Mouse (Mus musculus) forebrain, embryonic 14.5 days (tissue): ENCODE measurements around the gene Fstl3. TPM values are rescaled to one million over a fixed set of nuclear protein-coding genes. Genes with fewer than 3 reads are reported as not detected.

ENCODE experiments used
- ATAC-seq: fragments of 200-750 bp; cut with Nextera tagmentation; 2 replicates; pipeline ENCODE4 v1.8.0; 2017; ENCODE audit warnings: mild to moderate bottlenecking, moderate library complexity
- DNase-seq: peaks from one replicate; pipeline ENCODE4 v3.0.0-alpha.2; 2015; ENCODE audit warnings: low spot score
- H3K27ac ChIP-seq: fragments of 300-500 bp; sonication (generic); 2 replicates; pipeline ENCODE4 v1.5.1; 2014; ENCODE audit warnings: low read depth, mild to moderate bottlenecking, control low read depth, low read length, moderate library complexity
- H3K27me3 ChIP-seq: fragments of 300-500 bp; sonication (generic); replicated peaks from 2 replicates; pipeline ENCODE4 v1.6.1; 2014; ENCODE audit warnings: low read length, control low read depth, mixed read lengths; ENCODE audit not compliant: control insufficient read depth, insufficient read depth
- H3K36me3 ChIP-seq: fragments of 300-500 bp; sonication (generic); 2 replicates; pipeline ENCODE4 v1.6.1; 2014; ENCODE audit warnings: low read length, control low read depth; ENCODE audit not compliant: control insufficient read depth, insufficient read depth
- H3K4me1 ChIP-seq: fragments of 300-500 bp; sonication (generic); 2 replicates; pipeline ENCODE4 v1.6.1; 2014; ENCODE audit warnings: antibody characterized with exemption, low read length, control low read depth; ENCODE audit not compliant: control insufficient read depth, insufficient read depth
- H3K4me2 ChIP-seq: fragments of 300-500 bp; sonication (generic); 2 replicates; pipeline ENCODE4 v1.6.1; 2014; ENCODE audit warnings: mild to moderate bottlenecking, control low read depth, low read length
- H3K4me3 ChIP-seq: fragments of 300-500 bp; sonication (generic); 2 replicates; pipeline ENCODE4 v1.5.1; 2014; ENCODE audit warnings: low read depth, low read length, control low read depth
- H3K9ac ChIP-seq: fragments of 300-500 bp; sonication (generic); 2 replicates; pipeline ENCODE4 v1.6.1; 2014; ENCODE audit warnings: mild to moderate bottlenecking, low read length, control low read depth, moderate library complexity
- H3K9me3 ChIP-seq: fragments of 300-500 bp; sonication (generic); replicated peaks from 2 replicates; pipeline ENCODE4 v1.6.1; 2016; ENCODE audit warnings: low read length, control low read depth, mixed read lengths; ENCODE audit not compliant: control insufficient read depth
- WGBS: fragments of 180-500 bp; shearing (Covaris S2); extraction: QIAGEN DNeasy Blood & Tissue Kit; methylation state at CpG from one replicate; pipeline ENCODE4 v1.1.7; 2014; 5-methylcytosine and 5-hydroxymethylcytosine counted together
- polyA plus RNA-seq: library from polyadenylated mRNA; unstranded; fragments of >200 nt; fragmentation: Nextera tagmentation; extraction: Ambion mirVana; gene quantifications from 2 replicates; pipeline ENCODE4 v1.2.1, GENCODE M21; 2014

The Fstl3 gene
- polyA plus RNA-seq, 1 experiment from 2014 or later: 0.58 TPM

DNA sequence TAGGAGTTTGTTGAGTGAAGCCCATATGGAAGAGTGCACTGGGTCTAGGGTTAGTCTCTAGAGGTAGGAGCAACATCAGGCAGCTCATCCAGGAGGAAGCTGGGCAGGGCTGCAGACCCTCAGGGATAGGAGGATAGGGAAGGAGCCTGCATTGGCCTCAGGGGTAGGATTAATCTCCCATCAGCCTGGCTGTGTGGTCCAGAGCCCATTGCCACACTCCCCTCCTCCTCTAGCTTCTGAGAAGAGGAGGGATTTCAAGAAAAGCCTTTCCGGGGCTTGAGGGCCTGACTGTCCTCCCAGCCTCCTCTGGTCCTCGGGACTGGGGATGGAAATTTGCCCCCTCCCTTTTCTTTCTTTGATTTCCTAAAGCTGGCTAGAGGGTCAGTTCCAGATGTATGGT is 2.1 kb downstream of the Fstl3 start:
- H3K27me3 ChIP-seq: peaks cover 37% of the 10 kb centered on the region
- H3K9me3 ChIP-seq: no peaks in the 10 kb centered on the region
- no peaks in the 10 kb centered on the region for H3K36me3 ChIP-seq
- H3K9ac ChIP-seq: no peak overlapping the region
- H3K4me2 ChIP-seq: no peak overlapping the region
- ATAC-seq: no peak
- DNase-seq: no peak
- no peak overlapping the region for H3K4me3 ChIP-seq
- 11% methylated on average over 2 of the region's 2 CpGs for WGBS
- peaks cover 9% of the 10 kb centered on the region for H3K4me1 ChIP-seq
- H3K27ac ChIP-seq: no peak overlapping the region

DNA sequence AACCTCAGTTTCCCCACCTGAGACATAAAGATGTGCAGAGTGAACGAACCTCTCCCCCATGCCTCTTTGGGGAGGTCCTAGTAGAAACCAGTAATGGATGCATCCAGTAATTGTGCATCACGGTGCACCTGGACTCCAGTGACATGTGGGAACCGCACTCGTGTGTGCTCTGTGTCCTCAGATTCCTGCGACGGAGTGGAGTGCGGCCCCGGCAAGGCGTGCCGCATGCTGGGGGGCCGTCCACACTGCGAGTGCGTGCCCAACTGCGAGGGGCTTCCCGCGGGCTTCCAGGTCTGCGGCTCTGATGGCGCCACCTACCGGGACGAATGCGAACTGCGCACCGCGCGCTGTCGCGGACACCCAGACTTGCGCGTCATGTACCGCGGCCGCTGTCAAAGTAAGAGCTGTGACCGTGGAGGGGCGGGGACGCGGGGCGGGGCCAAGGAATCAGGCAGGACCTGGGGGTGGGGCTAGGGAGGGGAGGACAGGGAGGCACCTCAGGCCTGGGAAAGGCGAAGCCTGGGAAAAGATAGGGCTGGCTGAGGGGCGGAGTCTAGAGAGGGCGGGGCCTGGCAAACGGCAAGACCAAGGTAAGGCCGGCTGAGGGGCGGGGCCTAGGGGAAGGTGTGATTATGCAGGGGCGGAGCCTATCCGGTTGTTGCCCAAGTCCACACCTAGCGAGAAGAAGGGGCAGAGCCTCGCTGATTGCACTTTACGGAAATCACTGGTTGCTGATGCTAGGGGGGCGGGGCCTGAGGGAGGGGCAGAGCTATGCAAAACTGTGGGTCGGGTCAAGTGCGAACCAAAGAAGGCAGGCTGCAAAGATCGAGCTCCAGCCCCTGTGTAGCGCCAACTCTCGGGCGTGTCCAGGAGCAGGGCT is 3.0 kb downstream of the Fstl3 start:
- Histone ChIP-seq H3K27ac (no peak overlapping the region), H3K9ac (no peak overlapping the region), H3K9me3 (no peaks in the 10 kb centered on the region), H3K4me3 (peak overlapping the region; percentile 21), H3K4me1 (peaks cover 9% of the 10 kb centered on the region), H3K4me2 (peak overlapping the region; percentile 61), H3K27me3 (peaks cover 37% of the 10 kb centered on the region), H3K36me3 (no peaks in the 10 kb centered on the region)
- WGBS: 2% methylated on average over 55 of the region's 55 CpGs
- ATAC-seq: peak; percentile 93
- DNase-seq: peak; percentile 92

DNA sequence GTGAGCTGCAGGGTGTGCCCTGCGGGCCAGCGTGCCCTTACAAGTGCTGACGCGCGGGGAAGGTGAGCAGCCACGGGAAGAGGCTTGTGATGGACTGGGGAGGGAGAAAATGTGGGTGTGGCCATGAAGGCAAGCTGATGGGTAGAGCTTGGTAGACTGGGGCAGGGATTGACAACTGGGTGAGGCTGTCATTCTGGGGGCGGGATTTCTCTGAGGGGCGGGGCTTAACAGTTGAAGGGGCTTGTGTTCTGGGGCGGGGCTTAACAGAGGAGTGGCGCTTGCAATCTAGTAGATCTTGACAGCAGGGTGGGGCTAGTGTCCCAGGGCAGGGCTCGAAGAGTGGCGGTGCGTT is 3.6 kb downstream of the Fstl3 start:
- no peaks in the 10 kb centered on the region for H3K36me3 ChIP-seq
- no peak overlapping the region for H3K9ac ChIP-seq
- H3K4me2 ChIP-seq: peak overlapping the region; percentile 61
- H3K27ac ChIP-seq: no peak overlapping the region
- peaks cover 9% of the 10 kb centered on the region for H3K4me1 ChIP-seq
- peak; percentile 62 for DNase-seq
- 2% methylated on average over 13 of the region's 13 CpGs for WGBS
- peak overlapping the region; percentile 21 for H3K4me3 ChIP-seq
- ATAC-seq: no peak
- no peaks in the 10 kb centered on the region for H3K9me3 ChIP-seq
- H3K27me3 ChIP-seq: peaks cover 37% of the 10 kb centered on the region

DNA sequence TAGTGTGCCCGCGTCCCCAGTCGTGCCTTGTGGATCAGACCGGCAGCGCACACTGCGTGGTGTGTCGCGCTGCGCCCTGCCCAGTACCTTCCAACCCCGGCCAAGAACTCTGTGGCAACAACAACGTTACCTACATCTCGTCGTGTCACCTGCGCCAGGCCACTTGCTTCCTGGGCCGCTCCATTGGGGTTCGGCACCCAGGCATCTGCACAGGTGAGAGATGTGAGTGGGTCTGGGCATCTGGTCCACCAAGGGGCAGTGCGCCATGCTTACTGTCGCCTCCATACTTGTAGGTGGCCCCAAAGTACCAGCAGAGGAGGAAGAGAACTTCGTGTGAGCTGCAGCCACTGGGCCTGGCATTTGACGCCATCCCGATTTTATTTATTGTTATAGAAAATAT is 4.1 kb downstream of the Fstl3 start:
- peaks cover 9% of the 10 kb centered on the region for H3K4me1 ChIP-seq
- H3K9me3 ChIP-seq: no peaks in the 10 kb centered on the region
- H3K9ac ChIP-seq: no peak overlapping the region
- no peak overlapping the region for H3K27ac ChIP-seq
- ATAC-seq (peak; percentile 0; the same call in 1 of the 2 replicates), DNase-seq (no peak)
- H3K36me3 ChIP-seq: no peaks in the 10 kb centered on the region
- H3K27me3 ChIP-seq: peaks cover 36% of the 10 kb centered on the region
- 0 out of 2 replicates have a peak overlapping the region, but pooled peaks have one; percentile 21 for H3K4me3 ChIP-seq
- H3K4me2 ChIP-seq: peak overlapping the region; percentile 61
- WGBS: 27% methylated on average over 21 of the region's 21 CpGs

DNA sequence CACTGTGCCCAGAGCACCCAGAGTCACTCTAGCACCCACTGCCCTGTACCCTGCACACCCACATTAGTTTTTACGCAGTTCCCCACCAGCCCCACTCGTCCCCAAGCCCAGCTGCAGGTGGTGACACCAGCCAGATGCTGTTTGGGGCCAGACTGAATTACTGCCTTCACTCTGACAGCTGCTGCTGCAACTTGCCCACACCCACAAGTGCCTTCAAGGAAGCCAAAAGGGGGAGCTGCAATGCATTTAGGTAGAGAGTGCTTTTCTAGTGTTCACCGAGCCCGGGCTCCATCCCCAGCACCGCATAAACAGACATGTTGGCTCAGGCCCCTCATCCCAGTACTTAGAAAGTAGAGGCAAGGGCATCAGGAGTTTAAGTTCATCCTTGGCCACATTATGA is 4.9 kb downstream of the Fstl3 start:
- no peak overlapping the region for H3K27ac ChIP-seq
- H3K9ac ChIP-seq: no peak overlapping the region
- H3K4me1 ChIP-seq: peaks cover 6% of the 10 kb centered on the region
- H3K4me3 ChIP-seq: no peak overlapping the region
- no peaks in the 10 kb centered on the region for H3K36me3 ChIP-seq
- 56% methylated on average over 5 of the region's 5 CpGs for WGBS
- no peak for DNase-seq
- peaks cover 29% of the 10 kb centered on the region for H3K27me3 ChIP-seq
- H3K9me3 ChIP-seq: no peaks in the 10 kb centered on the region
- H3K4me2 ChIP-seq: no peak overlapping the region
- ATAC-seq: no peak

DNA sequence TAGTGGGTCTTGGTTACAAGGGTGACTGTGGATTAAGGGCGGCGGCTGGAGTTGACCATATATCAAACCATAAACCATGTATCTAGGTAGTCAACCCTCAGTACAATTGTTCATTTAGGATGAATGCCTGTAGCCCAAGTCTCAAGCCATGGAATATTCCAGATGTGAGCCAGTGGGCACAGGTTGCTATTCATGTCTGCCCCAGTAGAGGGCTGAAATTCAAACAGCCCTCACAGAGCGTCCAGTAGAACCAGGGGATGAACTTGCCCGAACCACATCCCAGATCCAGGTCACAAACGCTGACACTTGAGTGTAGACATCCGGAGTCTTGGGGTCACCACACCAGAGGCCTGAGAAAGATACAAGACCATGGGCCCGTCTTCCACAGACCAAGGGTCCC is 6.0 kb downstream of the Fstl3 start:
- H3K27me3 ChIP-seq: peaks cover 18% of the 10 kb centered on the region
- H3K36me3 ChIP-seq: no peaks in the 10 kb centered on the region
- ATAC-seq (no peak), DNase-seq (no peak)
- H3K4me2 ChIP-seq: no peak overlapping the region
- H3K9me3 ChIP-seq: no peaks in the 10 kb centered on the region
- no peak overlapping the region for H3K27ac ChIP-seq
- 64% methylated on average over 7 of the region's 7 CpGs for WGBS
- no peak overlapping the region for H3K9ac ChIP-seq
- H3K4me3 ChIP-seq: no peak overlapping the region
- H3K4me1 ChIP-seq: 0 out of 2 replicates have a peak, but pooled peaks cover 3% of the 10 kb centered on the region

DNA sequence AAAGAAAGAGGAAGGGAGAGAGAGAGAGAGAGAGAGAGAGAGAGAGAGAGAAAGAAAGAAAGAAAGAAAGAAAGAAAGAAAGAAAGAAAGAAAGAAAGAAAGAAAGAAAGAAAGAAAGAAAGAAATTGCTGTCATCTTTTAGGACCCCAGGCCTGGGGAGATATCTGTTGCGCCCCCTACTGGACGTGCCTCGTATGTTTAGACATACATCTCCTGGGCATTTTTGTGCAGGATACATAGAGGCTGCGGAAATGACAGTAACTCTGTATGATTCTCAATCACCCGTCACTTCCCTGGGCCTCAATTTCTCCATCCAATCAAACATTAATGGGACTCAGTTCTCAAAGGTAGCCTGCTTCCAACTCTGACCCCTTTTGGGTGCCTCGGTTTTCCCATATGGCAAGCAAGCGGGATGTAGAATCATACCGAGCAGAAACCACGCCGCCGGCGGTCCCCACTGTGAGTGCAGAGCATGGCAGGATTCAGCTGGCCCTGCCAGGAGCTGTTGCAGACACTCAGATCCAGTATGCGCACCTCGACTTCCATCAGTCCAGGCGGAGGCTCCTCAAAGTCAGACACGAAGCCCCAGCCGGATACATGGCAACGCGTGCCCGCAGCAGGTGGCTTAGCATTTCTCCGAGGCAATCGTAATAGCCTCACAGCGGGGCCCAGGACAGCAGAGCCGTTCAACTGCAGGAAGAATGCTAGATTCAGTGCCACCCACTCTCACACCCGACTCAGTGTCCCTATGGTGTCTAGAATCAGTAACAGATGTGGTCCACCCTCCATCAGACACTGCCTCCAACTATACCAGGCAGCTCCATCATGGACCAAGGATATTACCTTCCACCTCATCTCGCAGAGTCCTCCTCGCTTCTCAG is 7.1 kb downstream of the Fstl3 start:
- Histone ChIP-seq H3K4me3 (no peak overlapping the region), H3K4me2 (no peak overlapping the region), H3K27me3 (peaks cover 8% of the 10 kb centered on the region), H3K4me1 (0 out of 2 replicates have a peak, but pooled peaks cover 2% of the 10 kb centered on the region), H3K9me3 (no peaks in the 10 kb centered on the region), H3K9ac (no peak overlapping the region), H3K36me3 (no peaks in the 10 kb centered on the region), H3K27ac (no peak overlapping the region)
- DNase-seq (peak; percentile 59), ATAC-seq (no peak)
- WGBS: 39% methylated on average over 27 of the region's 27 CpGs

DNA sequence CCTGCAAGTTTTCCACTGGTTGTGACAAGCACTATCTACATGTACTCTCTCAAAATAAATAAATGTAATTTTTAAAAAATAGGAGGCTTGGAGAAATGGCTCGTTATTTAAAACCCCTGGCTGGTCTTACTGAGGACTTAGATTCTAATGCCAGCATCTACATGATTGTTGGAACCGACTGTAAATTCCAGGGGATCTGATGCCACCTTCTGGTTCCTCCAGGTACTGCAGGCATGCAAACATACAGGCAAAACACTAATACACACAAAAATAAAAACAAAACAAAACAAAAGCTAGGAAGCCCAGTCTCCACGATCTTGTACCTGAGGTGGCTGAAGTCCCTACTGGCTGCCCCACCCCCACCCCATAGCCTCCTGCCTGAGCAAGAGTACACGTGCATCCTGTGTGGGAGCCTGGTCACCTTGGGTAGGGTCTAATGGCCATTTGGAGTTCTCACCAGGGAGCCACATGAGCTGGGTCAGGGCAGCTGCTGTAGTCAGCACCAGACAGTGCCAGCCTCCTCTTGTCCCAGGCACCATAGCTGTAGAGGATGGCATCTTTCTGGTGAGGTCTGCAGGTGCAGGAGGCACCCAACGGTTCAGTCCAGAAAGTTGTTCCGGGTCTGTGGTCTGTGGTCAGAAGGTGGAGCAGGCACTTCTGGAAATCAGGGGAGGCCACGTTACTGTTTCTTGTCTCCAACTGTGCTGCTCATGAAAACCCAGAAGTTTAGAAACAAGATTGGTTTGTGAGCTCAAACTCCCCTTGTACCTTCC is 11.5 kb downstream of the Fstl3 start:
- Histone ChIP-seq H3K9ac (no peak overlapping the region), H3K4me1 (no peaks in the 10 kb centered on the region), H3K4me2 (no peak overlapping the region), H3K36me3 (no peaks in the 10 kb centered on the region), H3K9me3 (no peaks in the 10 kb centered on the region), H3K27ac (no peak overlapping the region), H3K4me3 (no peak overlapping the region), H3K27me3 (no peaks in the 10 kb centered on the region; the same call in 1 of the 2 replicates)
- WGBS: 36% methylated on average over 7 of the region's 7 CpGs
- DNase-seq: peak; percentile 85
- no peak for ATAC-seq
